Mouse (Mus musculus): ENCODE measurements around the gene Akr1b3.

Akr1b3 gene

GRCm38 (mm10) chr6:34331379-34331778 is 14.1 kb upstream of the Akr1b3 start:
- DNase-seq (ENCODE audit: low read depth, low spot score): no peak

- no peak for DNase-seq (ENCODE audit: low read depth, low spot score)
These were observed 4.8 kb upstream of the Akr1b3 start for GRCm38 (mm10) chr6:34322121-34322520.

GRCm38 (mm10) chr6:34318636-34319035 is 1.4 kb upstream of the Akr1b3 start:
- DNase-seq (ENCODE audit: low read depth, low spot score): no peak

GRCm38 (mm10) chr6:34318172-34318571 is 894 bp upstream of the Akr1b3 start:
- peak; percentile 10 for DNase-seq (ENCODE audit: low read depth, low spot score)

GRCm38 (mm10) chr6:34313921-34314320 is 3.4 kb downstream of the Akr1b3 start:
- peak; percentile 86 for DNase-seq (ENCODE audit: low read depth, low spot score)

DNA sequence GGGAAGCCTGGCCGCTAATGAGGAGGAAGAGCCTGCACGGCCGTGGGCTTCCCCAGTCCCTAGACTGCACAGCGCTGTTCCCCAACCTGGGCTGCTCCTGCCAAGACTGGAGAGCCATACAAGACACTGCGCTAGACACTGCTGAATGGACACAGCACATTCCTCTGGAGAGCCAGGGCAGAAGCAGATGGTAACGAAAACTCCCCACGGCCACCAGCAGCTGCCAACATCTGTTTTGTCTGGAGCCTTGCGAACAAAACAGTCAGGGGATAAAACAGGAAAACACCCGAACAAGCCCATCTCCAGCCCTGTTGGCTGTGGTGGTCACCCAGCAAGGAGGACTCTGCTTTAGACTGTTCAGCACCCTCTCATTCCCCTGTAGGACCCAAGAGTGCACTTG is 3.9 kb downstream of the Akr1b3 start:
- DNase-seq (ENCODE audit: low read depth, low spot score): no peak

DNA sequence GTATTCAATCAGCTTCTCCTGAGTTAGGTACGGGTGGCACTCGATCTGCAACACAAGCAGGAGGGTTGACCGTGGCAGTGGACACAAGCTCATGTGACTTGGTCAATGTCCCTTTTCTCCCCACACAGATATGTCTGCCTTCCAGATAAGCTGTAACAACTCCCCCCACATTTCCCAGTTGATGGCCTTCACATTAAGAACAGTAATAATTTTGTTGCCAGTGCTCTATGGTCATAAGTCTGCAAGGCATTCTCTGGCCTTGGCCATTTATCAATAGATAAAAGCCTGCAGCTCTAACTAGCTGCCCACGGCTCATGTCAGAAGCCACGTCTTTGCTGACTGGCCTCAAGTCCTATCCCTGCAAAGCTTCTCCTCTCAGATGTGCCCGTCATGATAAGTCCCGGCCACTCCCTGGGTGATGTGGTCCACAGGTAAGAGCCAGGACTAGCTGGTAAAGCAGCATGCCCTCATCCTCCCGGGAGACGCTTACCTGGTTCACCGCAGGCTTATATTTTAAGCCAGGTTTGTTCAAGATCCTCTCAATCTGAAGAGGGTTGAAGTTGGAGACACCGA is 7.2 kb downstream of the Akr1b3 start:
- no peak for DNase-seq (ENCODE audit: low read depth, low spot score)

- DNase-seq (ENCODE audit: low read depth, low spot score): no peak
These were observed 7.8 kb downstream of the Akr1b3 start for GRCm38 (mm10) chr6:34309526-34309925.

GRCm38 (mm10) chr6:34306797-34307196 is 10.5 kb downstream of the Akr1b3 start:
- no peak for DNase-seq (ENCODE audit: low read depth, low spot score)

GRCm38 (mm10) chr6:34304675-34305241 is 12.5 kb downstream of the Akr1b3 start:
- peak; percentile 69 for DNase-seq (ENCODE audit: low read depth, low spot score)

DNA sequence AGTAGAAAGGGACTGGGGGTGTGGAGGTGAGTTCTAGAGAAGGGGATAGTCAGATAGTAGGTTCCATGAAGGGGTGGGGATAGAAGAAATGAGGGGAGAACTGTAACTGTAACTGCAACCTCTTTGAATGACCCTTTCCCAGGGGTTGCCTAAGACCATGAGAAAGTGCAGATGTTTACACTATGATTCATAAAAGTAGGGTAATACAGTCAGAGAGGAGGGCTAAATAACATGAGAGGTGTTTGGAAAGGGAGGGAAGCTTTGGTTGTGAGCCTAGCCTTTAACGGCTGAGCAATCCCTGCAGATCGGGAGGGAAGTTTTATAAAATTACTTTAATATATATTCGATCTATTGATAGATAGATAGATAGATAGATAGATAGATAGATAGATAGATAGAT is 20.2 kb downstream of the Akr1b3 start:
- no peak for DNase-seq (ENCODE audit: low read depth, low spot score)

DNA sequence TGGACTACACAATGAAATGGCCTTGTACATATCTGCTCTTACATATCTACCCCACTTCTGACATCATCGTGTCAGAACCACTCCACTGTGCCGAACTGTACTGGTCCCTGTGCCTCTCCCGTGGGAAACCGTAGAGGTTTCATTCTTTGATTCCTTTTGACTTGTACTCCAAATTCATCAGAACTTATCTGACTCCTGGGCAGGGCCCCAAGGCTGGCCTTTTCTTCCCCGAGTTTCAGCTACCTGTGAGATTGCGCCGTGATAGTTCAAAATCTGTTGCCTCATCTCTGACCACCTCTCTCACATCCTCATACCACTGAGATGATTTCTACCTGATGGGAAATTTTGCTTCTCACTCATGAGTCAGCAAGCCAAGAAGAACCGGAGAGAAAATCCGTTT is 21.8 kb downstream of the Akr1b3 start:
- no peak for DNase-seq (ENCODE audit: low read depth, low spot score)

GRCm38 (mm10) chr6:34292882-34293487 is 24.3 kb downstream of the Akr1b3 start:
- DNase-seq (ENCODE audit: low read depth, low spot score): peak; percentile 68

DNA sequence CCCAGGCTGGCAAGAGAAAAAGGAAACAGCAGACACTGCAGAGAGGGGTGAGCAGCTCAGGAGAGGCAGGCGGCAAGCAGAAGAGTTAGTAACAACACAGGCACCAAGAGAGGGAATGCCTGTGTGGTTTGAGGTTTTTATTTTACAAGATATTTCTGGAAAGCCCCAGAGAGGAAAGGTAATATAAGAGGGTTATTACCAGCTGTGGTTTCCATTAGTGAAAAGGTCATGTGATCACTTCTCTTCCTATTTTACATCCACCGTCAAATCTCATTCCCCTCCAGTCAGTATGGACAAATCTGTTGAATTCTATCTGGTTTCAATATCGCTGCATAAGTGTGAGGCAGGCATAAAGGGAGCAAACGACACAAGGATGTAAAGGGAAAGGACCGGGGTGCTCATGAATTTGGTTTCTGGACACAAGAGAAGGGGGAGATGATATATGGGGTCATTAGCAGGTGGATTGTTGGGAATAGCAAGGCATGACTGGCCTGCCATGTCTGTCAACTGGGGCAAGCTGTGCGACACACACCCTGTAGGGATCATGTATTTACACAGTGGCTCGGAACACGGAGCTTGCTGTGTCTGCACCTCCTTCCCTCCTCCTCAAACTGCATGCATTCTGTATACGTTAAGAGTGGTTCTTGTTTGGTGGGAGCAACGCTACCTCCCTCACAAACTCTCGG is 24.9 kb downstream of the Akr1b3 start:
- DNase-seq (ENCODE audit: low read depth, low spot score): no peak

- DNase-seq (ENCODE audit: low read depth, low spot score): no peak
These were observed 26.6 kb downstream of the Akr1b3 start for GRCm38 (mm10) chr6:34290681-34291080.

- DNase-seq (ENCODE audit: low read depth, low spot score): no peak
These were observed 27.2 kb downstream of the Akr1b3 start for GRCm38 (mm10) chr6:34290091-34290490.

DNA sequence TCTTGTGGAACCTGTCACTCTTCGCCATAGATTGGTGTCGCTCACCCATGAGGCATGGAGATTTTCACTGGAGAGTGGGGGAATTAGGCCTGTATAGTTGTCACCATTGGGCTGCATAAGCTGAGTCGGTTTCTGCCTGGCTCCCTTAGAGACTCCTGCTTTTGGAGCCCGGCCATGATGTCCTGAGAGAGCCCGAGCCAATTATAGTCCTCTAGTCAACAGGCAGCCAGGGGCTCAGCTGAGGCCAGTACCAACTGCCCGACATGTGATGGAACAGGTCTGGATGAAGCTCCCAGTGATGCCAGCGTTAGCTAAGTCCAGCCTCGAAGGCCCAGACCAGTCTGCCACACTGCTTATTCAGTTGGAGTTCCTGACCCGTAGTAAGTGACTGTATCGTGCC is 29.2 kb downstream of the Akr1b3 start:
- peak; percentile 86 for DNase-seq (ENCODE audit: low read depth, low spot score)

DNA sequence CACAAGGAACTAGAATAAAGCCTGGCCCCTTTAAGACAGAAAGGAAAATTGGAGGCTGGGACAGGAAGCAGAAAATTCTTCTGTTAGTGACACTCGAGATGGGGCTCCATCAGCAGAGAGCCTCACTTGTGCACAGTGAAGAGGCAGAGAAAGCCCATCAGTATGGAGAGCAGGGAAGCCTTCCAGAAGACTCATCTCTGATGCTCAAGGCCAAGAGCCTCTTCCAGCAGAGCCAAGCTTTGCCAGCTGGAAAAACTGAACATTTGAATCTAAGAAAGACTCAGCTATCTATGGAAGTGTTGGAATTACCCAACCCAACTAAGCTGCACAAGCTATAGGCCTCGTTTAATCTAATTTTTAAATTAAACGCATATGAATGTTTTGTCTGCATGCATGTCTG is 30.4 kb downstream of the Akr1b3 start:
- no peak for DNase-seq (ENCODE audit: low read depth, low spot score)

GRCm38 (mm10) chr6:34278385-34278784 is 38.9 kb downstream of the Akr1b3 start:
- DNase-seq (ENCODE audit: low read depth, low spot score): no peak

GRCm38 (mm10) chr6:34277665-34278064 is 39.6 kb downstream of the Akr1b3 start:
- no peak for DNase-seq (ENCODE audit: low read depth, low spot score)

DNA sequence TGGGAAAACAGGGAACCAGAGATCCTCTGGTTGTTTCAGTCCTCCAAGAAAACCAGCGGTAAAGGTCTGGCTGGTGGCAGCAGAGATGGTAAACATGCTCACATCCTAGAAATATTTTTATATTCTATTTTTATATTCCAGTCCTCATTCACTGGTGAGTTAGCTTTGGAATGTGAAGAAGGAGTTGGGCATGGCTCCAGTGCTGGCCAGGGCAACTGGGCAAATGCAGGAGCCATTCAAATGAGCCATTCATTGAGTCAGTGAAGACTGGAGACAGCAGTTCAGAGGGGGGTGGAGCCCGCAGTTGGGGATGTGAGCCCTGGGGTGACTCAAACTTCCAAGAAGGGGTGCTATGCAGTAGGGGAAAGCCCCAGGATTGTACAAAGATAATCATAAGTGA is 42.9 kb downstream of the Akr1b3 start:
- no peak for DNase-seq (ENCODE audit: low read depth, low spot score)

DNA sequence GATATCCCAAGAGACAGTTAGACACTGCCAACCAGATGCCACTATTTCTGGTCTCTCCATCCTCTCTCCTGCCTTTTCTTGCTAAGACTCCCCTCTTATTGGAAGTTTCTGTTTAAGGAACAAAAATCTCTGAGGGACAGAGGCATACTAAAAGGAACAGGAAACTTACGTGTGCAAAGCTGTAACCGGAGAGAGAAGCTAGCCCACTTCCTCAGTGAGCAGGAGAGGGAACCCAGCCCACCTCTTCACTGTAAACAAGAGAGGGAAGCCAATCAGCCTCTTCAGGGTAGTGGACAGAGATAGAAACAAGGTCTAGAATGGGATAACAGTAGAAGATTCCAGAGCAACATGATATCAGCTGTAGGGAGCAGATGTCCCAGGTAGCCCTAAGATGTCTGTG is 44.2 kb downstream of the Akr1b3 start:
- DNase-seq (ENCODE audit: low read depth, low spot score): no peak

DNA sequence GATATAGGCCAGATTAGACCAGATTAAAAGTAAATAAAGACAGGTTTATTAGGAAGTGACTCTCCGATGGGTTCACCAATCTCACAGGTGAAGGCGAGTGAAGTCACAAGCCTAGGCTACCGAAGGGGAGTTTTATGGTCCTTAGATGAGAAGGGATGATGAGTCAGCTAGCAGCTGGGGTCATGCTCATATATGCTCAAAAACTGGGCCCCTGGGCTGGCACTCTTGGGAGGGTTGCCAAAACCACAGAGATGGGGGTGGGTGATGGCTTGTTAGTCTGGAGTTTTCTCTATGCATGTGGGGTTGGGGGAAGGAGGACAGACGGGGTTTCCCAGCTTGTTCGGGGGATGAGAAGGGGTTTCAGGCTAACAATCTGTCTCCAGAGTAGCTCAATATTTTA is 44.8 kb downstream of the Akr1b3 start:
- DNase-seq (ENCODE audit: low read depth, low spot score): no peak
